Mouse (Mus musculus): ENCODE data around the gene Itga4. TPM values are rescaled to one million over a fixed set of nuclear protein-coding genes. Genes with fewer than 3 reads are reported as not detected.

The Itga4 gene
- polyA plus RNA-seq, 1 experiment from 2014 or later = 30.7 TPM

- Histone ChIP-seq H3K9me3 (replicated peaks; ENCODE audit: control insufficient read depth, low read length) (no peaks in the 10 kb centered on the region), H3K4me3 (ENCODE audit: low read depth, low read length) (no peak overlapping the region), H3K4me1 (ENCODE audit: control insufficient read depth, low read depth, low read length) (peaks cover 15% of the 10 kb centered on the region), H3K36me3 (ENCODE audit: control insufficient read depth, insufficient read depth) (no peaks in the 10 kb centered on the region), H3K4me2 (ENCODE audit: low read depth, low read length) (no peak overlapping the region), H3K27me3 (ENCODE audit: control insufficient read depth, insufficient read depth, low read depth, low read length) (no peaks in the 10 kb centered on the region), H3K9ac (ENCODE audit: low read depth, low read length) (no peak overlapping the region), H3K27ac (ENCODE audit: low read length) (no peak overlapping the region)
- 84% methylated on average over 6 of the region's 6 CpGs for WGBS (ENCODE audit: insufficient replicate concordance)
- ATAC-seq (ENCODE audit: low read depth) = no peak
Measured at GRCm38 (mm10) chr2:79237216-79237615, 18.0 kb upstream of the Itga4 start.

GRCm38 (mm10) chr2:79244276-79244675, 10.9 kb upstream of the Itga4 start:
- 25% methylated on average over 5 of the region's 5 CpGs for WGBS (ENCODE audit: insufficient replicate concordance)
- Histone ChIP-seq H3K4me1 (ENCODE audit: control insufficient read depth, low read depth, low read length) (peaks cover 27% of the 10 kb centered on the region), H3K9ac (ENCODE audit: low read depth, low read length) (no peak overlapping the region), H3K4me3 (ENCODE audit: low read depth, low read length) (no peak overlapping the region), H3K4me2 (ENCODE audit: low read depth, low read length) (0 out of 2 replicates have a peak overlapping the region, but pooled peaks have one; percentile 18), H3K36me3 (ENCODE audit: control insufficient read depth, insufficient read depth) (no peaks in the 10 kb centered on the region), H3K27me3 (ENCODE audit: control insufficient read depth, insufficient read depth, low read depth, low read length) (no peaks in the 10 kb centered on the region), H3K9me3 (replicated peaks; ENCODE audit: control insufficient read depth, low read length) (no peaks in the 10 kb centered on the region), H3K27ac (ENCODE audit: low read length) (no peak overlapping the region)
- ATAC-seq (ENCODE audit: low read depth) = peak; percentile 95

DNA sequence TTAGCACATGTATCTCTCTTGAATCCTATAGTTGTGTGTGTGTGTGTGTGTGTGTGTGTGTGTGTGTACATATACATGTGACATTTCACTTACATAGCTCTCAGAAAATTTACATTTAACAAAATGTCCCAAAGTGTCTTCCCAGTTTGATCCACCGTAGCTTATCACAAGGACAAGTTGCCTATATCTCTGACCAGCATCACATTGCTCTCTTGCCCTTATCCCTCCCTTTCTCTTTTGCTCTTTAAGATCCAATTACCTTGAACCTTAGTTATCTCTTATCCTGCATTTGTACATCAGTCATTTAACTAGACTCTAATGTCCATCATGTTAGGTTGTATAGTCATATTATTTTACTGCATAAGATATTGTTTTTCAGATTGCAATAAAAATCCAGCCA, 10.5 kb upstream of the Itga4 start:
- H3K36me3 ChIP-seq (ENCODE audit: control insufficient read depth, insufficient read depth) = no peaks in the 10 kb centered on the region
- ATAC-seq (ENCODE audit: low read depth) = peak; percentile 62
- no peak overlapping the region for H3K27ac ChIP-seq (ENCODE audit: low read length)
- H3K4me3 ChIP-seq (ENCODE audit: low read depth, low read length) = no peak overlapping the region
- WGBS (ENCODE audit: insufficient replicate concordance) = 36% methylated on average over 1 of the region's 1 CpGs
- no peaks in the 10 kb centered on the region for H3K9me3 ChIP-seq (replicated peaks; ENCODE audit: control insufficient read depth, low read length)
- H3K9ac ChIP-seq (ENCODE audit: low read depth, low read length) = no peak overlapping the region
- no peaks in the 10 kb centered on the region for H3K27me3 ChIP-seq (ENCODE audit: control insufficient read depth, insufficient read depth, low read depth, low read length)
- H3K4me1 ChIP-seq (ENCODE audit: control insufficient read depth, low read depth, low read length) = peaks cover 27% of the 10 kb centered on the region
- 0 out of 2 replicates have a peak overlapping the region, but pooled peaks have one; percentile 18 for H3K4me2 ChIP-seq (ENCODE audit: low read depth, low read length)

GRCm38 (mm10) chr2:79248283-79248682, 6.9 kb upstream of the Itga4 start:
- no peak overlapping the region for H3K4me2 ChIP-seq (ENCODE audit: low read depth, low read length)
- WGBS (ENCODE audit: insufficient replicate concordance) = 56% methylated on average over 5 of the region's 5 CpGs
- no peak overlapping the region for H3K27ac ChIP-seq (ENCODE audit: low read length)
- no peaks in the 10 kb centered on the region for H3K36me3 ChIP-seq (ENCODE audit: control insufficient read depth, insufficient read depth)
- H3K4me3 ChIP-seq (ENCODE audit: low read depth, low read length) = no peak overlapping the region
- no peak for ATAC-seq (ENCODE audit: low read depth)
- peaks cover 38% of the 10 kb centered on the region for H3K4me1 ChIP-seq (ENCODE audit: control insufficient read depth, low read depth, low read length)
- no peaks in the 10 kb centered on the region for H3K9me3 ChIP-seq (replicated peaks; ENCODE audit: control insufficient read depth, low read length)
- H3K9ac ChIP-seq (ENCODE audit: low read depth, low read length) = no peak overlapping the region
- H3K27me3 ChIP-seq (ENCODE audit: control insufficient read depth, insufficient read depth, low read depth, low read length) = no peaks in the 10 kb centered on the region

GRCm38 (mm10) chr2:79250510-79250909, 4.7 kb upstream of the Itga4 start:
- Histone ChIP-seq H3K4me1 (ENCODE audit: control insufficient read depth, low read depth, low read length) (peaks cover 35% of the 10 kb centered on the region), H3K36me3 (ENCODE audit: control insufficient read depth, insufficient read depth) (no peaks in the 10 kb centered on the region), H3K9ac (ENCODE audit: low read depth, low read length) (no peak overlapping the region), H3K4me3 (ENCODE audit: low read depth, low read length) (no peak overlapping the region), H3K27ac (ENCODE audit: low read length) (no peak overlapping the region), H3K4me2 (ENCODE audit: low read depth, low read length) (no peak overlapping the region), H3K27me3 (ENCODE audit: control insufficient read depth, insufficient read depth, low read depth, low read length) (no peaks in the 10 kb centered on the region), H3K9me3 (replicated peaks; ENCODE audit: control insufficient read depth, low read length) (no peaks in the 10 kb centered on the region)
- 44% methylated on average over 1 of the region's 1 CpGs for WGBS (ENCODE audit: insufficient replicate concordance)
- no peak for ATAC-seq (ENCODE audit: low read depth)

- Histone ChIP-seq H3K4me3 (ENCODE audit: low read depth, low read length) (peak overlapping the region; percentile 38), H3K9me3 (replicated peaks; ENCODE audit: control insufficient read depth, low read length) (no peaks in the 10 kb centered on the region), H3K4me1 (ENCODE audit: control insufficient read depth, low read depth, low read length) (peaks cover 35% of the 10 kb centered on the region), H3K36me3 (ENCODE audit: control insufficient read depth, insufficient read depth) (no peaks in the 10 kb centered on the region), H3K27ac (ENCODE audit: low read length) (peak overlapping the region; percentile 96), H3K4me2 (ENCODE audit: low read depth, low read length) (peak overlapping the region; percentile 75), H3K27me3 (ENCODE audit: control insufficient read depth, insufficient read depth, low read depth, low read length) (no peaks in the 10 kb centered on the region), H3K9ac (ENCODE audit: low read depth, low read length) (peak overlapping the region; percentile 61)
- ATAC-seq (ENCODE audit: low read depth) = peak; percentile 57
- 16% methylated on average over 8 of the region's 8 CpGs for WGBS (ENCODE audit: insufficient replicate concordance)
Measured at GRCm38 (mm10) chr2:79253754-79254197, 1.4 kb upstream of the Itga4 start.

DNA sequence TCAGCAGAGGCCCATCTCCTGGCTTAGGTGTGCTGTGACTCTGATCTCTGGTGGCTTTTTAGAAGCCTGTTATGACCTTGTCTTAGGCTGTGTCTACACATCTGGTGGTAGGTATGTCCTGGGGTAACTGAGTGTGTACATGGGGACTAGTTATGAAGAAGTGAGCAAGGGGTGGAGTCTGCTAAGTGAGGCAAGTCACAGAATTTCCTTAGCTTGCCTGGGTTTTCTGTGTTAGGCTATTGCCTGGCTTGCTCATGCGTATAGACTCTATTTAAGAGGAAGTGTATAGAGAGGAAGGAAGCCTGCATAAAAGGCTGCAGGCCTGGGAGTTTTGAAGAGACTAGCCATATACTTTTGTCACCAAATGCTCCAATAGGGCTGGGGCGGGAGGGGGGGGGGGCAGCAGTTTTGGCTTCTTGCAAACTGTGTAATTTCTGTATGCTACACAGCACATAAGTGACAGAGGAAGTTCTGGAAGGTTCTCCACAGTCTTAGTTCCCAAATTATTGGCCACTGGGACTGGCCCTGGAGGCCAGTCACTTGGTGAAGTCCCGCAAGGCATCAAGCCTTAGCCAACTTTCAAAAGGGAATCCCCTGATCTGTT, 536 bp upstream of the Itga4 start:
- peak overlapping the region; percentile 96 for H3K27ac ChIP-seq (ENCODE audit: low read length)
- H3K9ac ChIP-seq (ENCODE audit: low read depth, low read length) = peak overlapping the region; percentile 97
- H3K4me3 ChIP-seq (ENCODE audit: low read depth, low read length) = peak overlapping the region; percentile 90

DNA sequence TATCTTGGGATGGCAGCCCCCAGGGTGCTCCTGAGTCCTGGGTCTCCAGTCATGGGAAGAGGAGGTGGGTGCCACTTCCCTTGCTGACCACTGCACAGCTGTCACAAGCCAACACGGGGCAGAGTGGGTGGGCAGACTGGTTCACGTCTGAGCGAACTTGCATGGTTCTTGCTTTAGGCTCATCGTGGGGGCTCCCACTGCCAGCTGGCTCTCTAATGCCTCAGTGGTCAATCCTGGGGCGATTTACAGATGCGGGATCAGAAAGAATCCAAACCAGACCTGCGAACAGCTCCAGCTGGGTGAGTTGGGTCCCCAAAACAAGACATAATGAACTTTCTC, 744 bp downstream of the Itga4 start:
- Histone ChIP-seq H3K9me3 (replicated peaks; ENCODE audit: control insufficient read depth, low read length) (no peaks in the 10 kb centered on the region), H3K4me1 (ENCODE audit: control insufficient read depth, low read depth, low read length) (peaks cover 38% of the 10 kb centered on the region), H3K27me3 (ENCODE audit: control insufficient read depth, insufficient read depth, low read depth, low read length) (no peaks in the 10 kb centered on the region), H3K9ac (ENCODE audit: low read depth, low read length) (peak overlapping the region; percentile 97), H3K36me3 (ENCODE audit: control insufficient read depth, insufficient read depth) (peaks cover 2% of the 10 kb centered on the region), H3K4me3 (ENCODE audit: low read depth, low read length) (peak overlapping the region; percentile 90), H3K4me2 (ENCODE audit: low read depth, low read length) (peak overlapping the region; percentile 75), H3K27ac (ENCODE audit: low read length) (peak overlapping the region; percentile 96)
- 4% methylated on average over 7 of the region's 7 CpGs for WGBS (ENCODE audit: insufficient replicate concordance)
- no peak for ATAC-seq (ENCODE audit: low read depth)

More for the DNA sequence above, 536 bp upstream of the Itga4 start:
- Histone ChIP-seq H3K4me2 (ENCODE audit: low read depth, low read length) (peak overlapping the region; percentile 75), H3K9me3 (replicated peaks; ENCODE audit: control insufficient read depth, low read length) (no peaks in the 10 kb centered on the region), H3K4me1 (ENCODE audit: control insufficient read depth, low read depth, low read length) (peaks cover 37% of the 10 kb centered on the region), H3K36me3 (ENCODE audit: control insufficient read depth, insufficient read depth) (no peaks in the 10 kb centered on the region), H3K27me3 (ENCODE audit: control insufficient read depth, insufficient read depth, low read depth, low read length) (no peaks in the 10 kb centered on the region)
- peak; percentile 3 for ATAC-seq (ENCODE audit: low read depth)
- WGBS (ENCODE audit: insufficient replicate concordance) = 18% methylated on average over 3 of the region's 3 CpGs

DNA sequence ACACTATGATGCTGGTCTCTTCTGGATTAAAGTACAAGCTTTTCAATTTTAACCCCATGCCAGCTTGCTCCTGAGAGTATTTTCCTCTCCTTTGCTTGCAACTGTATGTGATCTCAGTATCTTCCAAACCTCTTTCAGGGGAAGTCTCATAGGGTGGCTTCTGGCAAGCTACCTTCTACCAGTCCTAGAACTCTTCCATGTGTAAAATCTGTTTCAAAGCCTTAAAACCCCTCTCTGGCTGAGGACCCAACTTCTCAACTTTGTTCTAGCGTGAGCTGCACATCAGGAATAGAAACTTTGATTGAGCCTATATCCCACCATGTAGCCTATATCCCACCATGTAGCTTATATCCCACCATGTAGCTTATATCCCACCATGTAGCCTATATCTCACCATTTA, 1.1 kb downstream of the Itga4 start:
- Histone ChIP-seq H3K36me3 (ENCODE audit: control insufficient read depth, insufficient read depth) (peaks cover 2% of the 10 kb centered on the region), H3K27me3 (ENCODE audit: control insufficient read depth, insufficient read depth, low read depth, low read length) (no peaks in the 10 kb centered on the region), H3K4me2 (ENCODE audit: low read depth, low read length) (peak overlapping the region; percentile 75), H3K9ac (ENCODE audit: low read depth, low read length) (peak overlapping the region; percentile 97), H3K4me3 (ENCODE audit: low read depth, low read length) (peak overlapping the region; percentile 90), H3K27ac (ENCODE audit: low read length) (peak overlapping the region; percentile 96), H3K9me3 (replicated peaks; ENCODE audit: control insufficient read depth, low read length) (no peaks in the 10 kb centered on the region), H3K4me1 (ENCODE audit: control insufficient read depth, low read depth, low read length) (peaks cover 36% of the 10 kb centered on the region)
- ATAC-seq (ENCODE audit: low read depth) = no peak
- 11% methylated on average over 1 of the region's 1 CpGs for WGBS (ENCODE audit: insufficient replicate concordance)
